Mouse (Mus musculus) gastrocnemius, postnatal 14 days (tissue): Measurements from ENCODE around the gene Cdc14a. TPM values are rescaled to one million over a fixed set of nuclear protein-coding genes. Genes with fewer than 3 reads are reported as not detected.

Source experiments
- DNase-seq: peaks from one replicate; pipeline ENCODE4 v3.0.0; 2021; ENCODE audit warnings: mixed read lengths
- intact Hi-C: fragments of 180-260 bp; cut with DNase I; formaldehyde crosslinking; loops from one replicate; pipeline ENCODE4 v1.15.1; 2025; ENCODE audit warnings: low total_unique reads
- long read RNA-seq, 2 experiments: library from polyadenylated mRNA; stranded (forward); transcript quantifications; one replicate each; pipeline ENCODE4 v2.0.0; 2021
- total RNA-seq, 2 experiments: library from RNA; stranded (reverse); gene quantifications; 2 replicates each; pipeline ENCODE4 v1.2.3; 2021

Cdc14a gene
- 10 to 100 TPM; 17.0 to 23.9 TPM for total RNA-seq
- long read RNA-seq, experiment 1, partial matches to known transcripts = 2 of 11 reads
- long read RNA-seq, experiment 1, other reads (novel, unspliced or antisense) = 9 of 11 reads
- long read RNA-seq, experiment 2, full-length matches to known transcripts = 3 of 22 reads
- long read RNA-seq, experiment 2, partial matches to known transcripts = 2 of 22 reads
- long read RNA-seq, experiment 2, other reads (novel, unspliced or antisense) = 17 of 22 reads

DNA sequence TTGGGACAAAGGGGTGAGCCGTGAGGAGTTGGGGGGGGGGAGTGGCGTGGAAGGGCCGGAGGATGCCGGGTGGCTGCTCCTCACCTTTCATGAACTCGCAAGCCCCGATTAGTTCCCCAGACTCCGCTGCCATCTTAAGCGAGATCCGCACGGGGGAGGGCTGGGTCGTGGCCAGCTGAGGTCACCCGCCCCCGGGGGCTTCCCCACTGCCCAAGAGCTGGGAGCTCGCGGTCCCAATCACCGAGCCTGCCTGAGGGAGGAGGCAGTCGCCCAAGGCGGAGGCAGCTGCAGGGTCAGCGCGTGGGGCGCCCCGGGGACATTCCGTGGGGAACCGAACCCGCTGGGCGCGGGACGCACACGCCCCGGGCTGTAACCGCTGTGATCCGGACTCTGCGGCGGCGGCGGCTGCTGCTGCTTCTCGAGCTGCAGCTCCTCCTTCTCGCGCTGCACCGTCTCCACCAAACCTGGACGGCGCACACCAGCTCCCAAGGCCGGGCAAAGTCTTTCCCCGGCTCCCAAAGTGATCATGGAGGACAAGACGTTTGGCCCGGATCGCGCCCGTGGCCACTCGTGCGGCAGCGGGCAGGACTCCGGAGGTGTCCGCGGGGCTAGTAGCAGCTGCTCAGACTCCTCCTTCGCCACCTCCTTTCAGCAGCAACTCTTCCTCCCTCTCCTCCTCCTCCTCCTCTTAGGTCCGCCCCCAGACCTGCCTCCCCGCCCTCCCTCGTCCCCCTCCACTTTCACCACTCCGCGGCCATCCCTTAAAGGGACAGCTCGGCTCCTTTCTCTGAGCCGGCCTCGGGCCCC is at the start of gene Cdc14a:
TSS of gene Cdc14a (minus strand) at position 680 of the 807 bp plus-strand sequence.
- DNase-seq = peak; percentile 83
- intact Hi-C loops = loop anchor here (5.0 kb wide), 2 partner anchors 79 to 81 kb away; no protein-coding TSS in a partner anchor

DNA sequence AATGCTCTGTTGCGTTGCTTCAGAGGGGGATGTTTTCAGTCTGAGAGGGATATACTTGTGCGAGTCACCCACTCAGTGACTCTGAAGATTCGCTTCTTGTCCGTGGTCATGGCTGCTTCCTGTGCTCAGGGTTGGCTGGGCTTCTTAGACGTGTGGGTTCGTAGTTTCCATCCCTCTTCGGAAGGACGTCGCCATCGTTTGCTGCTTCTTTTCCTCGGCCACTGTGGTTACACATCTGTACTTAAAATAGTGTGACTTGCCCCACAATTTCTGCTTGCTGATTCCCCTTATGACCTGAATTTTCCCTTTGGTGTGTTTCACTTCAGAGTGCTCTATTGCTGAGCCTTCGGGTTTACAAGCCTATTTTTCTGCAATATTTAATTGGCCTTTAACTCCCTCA is 41.9 kb upstream of the Cdc14a start:
- no peak for DNase-seq
- intact Hi-C loops = no loop called here

DNA sequence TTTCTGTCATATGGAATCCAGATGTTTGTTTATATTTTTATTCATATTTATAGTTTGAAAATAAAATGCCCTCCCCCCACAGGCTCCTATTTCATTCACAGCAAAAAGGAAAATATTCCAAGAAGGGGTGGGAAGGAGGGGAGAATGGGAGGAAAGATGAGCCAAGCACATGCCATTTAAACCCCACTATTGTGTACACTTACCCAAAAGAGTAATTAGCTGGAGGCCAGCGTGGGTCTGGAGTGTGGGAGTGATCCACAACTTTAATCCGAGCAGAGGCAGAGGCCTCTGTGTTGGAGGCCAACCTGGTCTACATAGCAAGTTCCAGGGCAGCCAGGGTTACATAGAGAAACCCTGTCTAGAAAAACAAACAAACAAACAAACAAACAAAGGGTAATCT is 40.5 kb upstream of the Cdc14a start:
- intact Hi-C loops = no loop called here
- DNase-seq = no peak

DNA sequence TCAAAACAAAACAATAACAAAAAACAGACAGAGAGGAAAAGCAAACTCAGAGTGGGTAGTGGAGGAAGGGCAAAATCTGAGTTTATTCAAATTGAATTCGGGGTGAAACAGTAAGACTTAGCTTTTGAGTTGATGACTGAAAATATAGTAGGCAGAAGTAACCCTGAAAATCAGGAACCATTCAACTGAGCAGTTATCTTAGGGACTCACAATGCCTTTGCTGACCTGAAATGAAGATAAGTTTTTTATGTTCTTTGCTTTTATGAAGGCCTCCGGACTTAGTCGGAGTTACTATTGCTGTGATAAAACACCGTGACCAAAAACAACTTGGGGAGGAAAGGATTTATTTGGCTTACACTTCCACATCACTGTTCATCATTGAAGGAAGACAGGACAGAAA is 37.2 kb upstream of the Cdc14a start:
- intact Hi-C loops = no loop called here
- no peak for DNase-seq

DNA sequence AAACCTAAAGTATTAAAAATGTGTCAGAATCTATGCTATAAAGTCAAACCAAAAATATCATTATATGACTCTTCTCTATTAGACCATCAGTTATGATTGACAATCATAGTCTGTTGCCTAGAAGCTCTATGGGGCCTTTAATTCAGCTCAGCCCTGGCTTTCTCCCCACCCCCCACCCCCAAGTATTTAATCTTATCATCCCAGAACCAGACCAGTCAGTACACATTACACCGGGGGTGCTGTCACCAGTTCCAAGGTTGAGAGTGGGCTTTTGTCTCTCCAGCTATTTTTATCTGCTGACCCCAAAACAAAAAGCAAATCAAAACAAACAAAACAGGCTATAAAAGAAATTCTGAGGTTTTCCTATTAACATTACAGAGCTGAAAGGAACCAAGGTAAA is 30.7 kb upstream of the Cdc14a start:
- intact Hi-C loops = no loop called here

GRCm38 (mm10) chr3:116450741-116451140 is 26.9 kb upstream of the Cdc14a start:
- no peak for DNase-seq
- intact Hi-C loops = no loop called here

More for the DNA sequence above, 30.7 kb upstream of the Cdc14a start:
- DNase-seq = no peak

GRCm38 (mm10) chr3:116444327-116444726 is 20.5 kb upstream of the Cdc14a start:
- DNase-seq = no peak
- intact Hi-C loops = no loop called here

DNA sequence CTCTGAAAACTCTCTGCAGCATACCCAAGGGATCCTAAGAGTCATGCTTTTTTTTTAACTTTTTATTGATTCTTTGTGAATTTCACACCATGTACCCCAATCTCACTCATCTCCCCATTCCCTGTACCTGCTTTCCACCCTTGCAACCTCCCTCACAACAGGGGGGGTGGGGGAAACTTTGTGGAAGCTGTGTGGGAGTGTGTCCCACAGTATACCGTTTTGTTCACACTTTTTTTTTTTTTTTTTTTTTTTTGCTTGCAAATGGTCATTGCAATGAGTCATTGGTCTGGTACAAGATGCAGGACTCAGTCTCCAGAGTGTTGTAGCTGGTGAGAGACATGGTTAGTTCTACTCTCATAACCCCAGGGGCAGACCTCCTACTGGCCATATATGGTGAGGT is 19.0 kb upstream of the Cdc14a start:
- no peak for DNase-seq
- intact Hi-C loops = no loop called here

DNA sequence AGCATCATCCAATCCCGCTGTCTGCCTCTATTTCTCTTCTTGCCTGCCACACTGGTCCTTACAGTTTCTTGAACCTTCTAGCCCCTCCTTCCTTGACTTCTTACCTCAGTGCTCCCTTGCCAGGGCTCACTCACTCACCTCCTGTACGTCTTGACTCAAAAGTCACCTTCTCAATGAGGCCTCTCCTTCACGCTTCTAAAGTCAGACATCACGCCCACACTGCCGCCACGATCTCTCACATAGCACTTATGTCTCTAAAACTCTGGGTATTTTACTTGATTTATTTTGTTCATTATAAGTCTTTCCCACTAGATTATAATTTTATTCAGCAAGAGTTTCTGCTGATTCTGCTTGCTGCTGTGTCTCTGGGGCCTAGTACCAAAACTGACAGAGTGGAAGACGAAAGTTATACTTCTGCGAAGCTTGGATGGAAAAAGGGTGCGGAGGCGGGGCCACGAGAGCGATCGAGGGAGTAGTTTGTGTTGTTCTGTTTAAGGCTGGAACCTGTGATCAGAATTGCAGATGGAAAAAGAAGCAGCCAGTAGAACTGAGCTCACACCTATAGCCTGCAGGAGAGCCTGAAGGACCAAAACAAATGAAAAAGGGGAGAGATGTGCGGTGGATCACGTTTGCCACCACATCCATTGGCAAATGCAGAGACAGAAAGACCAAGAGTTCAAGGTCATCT is 17.8 kb upstream of the Cdc14a start:
- intact Hi-C loops = no loop called here
- DNase-seq = no peak

- intact Hi-C loops = no loop called here
- no peak for DNase-seq
These were observed 16.5 kb upstream of the Cdc14a start for GRCm38 (mm10) chr3:116440066-116440997.

DNA sequence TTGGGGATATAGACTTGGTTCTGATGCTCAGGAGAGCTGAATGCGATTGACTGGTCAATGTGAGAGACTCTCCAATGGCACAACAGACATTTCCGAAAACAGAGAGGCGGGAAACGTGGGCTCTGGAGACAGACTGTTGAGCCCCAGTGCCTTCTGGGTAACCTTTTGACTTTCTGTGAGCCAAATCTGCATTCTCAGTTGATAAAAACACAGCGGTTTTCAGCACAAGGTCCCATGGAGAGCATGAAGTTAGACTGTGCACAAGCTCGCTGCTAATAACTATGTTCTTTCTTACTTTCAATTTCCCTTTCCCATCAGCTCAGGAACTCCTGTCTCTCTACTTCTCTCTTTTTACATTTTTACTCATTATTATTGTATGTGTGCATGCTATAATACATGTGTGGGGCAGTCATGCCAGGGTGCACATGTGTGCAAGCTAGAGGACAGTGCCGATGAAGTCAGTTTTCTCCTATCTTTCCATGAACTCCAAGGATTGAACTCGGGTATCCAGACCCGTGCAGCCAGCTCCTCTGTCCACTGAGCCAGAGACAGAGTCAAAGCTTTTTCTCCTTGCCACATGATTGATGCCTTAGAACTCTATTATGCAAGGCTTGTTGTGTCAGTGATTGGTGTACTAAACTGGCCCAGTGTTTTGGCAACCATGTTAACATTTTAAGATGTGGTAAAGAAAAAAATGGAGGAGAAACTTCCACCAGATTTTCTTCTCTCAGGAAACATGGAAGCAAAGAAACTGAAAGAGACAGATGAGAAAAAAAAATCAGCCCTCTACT is 13.2 kb upstream of the Cdc14a start:
- intact Hi-C loops = no loop called here
- no peak for DNase-seq

DNA sequence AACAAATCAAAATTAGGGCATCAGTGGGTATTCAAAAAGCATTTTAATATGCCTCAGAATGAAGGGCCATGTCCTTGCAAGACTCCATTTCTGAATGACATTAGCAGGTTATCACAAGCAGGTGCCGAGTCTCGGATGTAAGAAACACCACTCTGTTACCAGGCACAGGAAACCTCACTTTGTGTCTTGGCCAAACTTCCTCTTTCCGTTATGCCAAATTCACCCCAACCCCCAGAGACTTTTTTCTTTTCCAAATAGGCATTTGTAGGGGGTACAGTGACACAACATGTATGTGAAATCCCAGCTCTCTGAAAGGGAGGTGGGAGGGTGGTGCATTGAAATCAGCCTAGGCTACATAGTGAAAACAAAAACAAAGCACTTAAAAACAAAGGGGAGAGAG is 12.3 kb upstream of the Cdc14a start:
- DNase-seq = no peak
- intact Hi-C loops = no loop called here

DNA sequence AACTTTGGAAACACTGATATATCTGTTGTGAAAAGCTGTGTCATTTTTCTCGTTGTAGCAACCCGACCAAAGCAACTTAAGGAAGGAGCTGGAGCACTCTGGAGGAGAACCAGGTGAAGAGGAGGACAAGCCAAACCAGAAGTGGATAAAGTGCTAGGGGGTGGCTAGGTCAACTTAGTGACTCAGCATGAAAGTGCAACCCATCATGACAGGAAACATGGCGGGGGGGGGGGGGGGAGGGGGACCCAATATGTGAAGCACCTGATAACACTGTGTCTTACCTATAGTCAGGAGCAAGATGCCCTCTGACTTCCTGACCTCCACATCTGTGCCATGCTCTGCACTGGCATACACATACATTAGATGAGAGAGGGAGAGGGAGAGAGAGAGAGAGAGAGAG is 10.9 kb upstream of the Cdc14a start:
- DNase-seq = no peak
- intact Hi-C loops = no loop called here

GRCm38 (mm10) chr3:116425901-116426300 is 2.1 kb upstream of the Cdc14a start:
- DNase-seq = no peak
- intact Hi-C loops = no loop called here

GRCm38 (mm10) chr3:116424973-116425284 is 1.1 kb upstream of the Cdc14a start:
- intact Hi-C loops = loop anchor here (5.0 kb wide), 2 partner anchors 77 to 83 kb away; no protein-coding TSS in a partner anchor
- peak; percentile 83 for DNase-seq

DNA sequence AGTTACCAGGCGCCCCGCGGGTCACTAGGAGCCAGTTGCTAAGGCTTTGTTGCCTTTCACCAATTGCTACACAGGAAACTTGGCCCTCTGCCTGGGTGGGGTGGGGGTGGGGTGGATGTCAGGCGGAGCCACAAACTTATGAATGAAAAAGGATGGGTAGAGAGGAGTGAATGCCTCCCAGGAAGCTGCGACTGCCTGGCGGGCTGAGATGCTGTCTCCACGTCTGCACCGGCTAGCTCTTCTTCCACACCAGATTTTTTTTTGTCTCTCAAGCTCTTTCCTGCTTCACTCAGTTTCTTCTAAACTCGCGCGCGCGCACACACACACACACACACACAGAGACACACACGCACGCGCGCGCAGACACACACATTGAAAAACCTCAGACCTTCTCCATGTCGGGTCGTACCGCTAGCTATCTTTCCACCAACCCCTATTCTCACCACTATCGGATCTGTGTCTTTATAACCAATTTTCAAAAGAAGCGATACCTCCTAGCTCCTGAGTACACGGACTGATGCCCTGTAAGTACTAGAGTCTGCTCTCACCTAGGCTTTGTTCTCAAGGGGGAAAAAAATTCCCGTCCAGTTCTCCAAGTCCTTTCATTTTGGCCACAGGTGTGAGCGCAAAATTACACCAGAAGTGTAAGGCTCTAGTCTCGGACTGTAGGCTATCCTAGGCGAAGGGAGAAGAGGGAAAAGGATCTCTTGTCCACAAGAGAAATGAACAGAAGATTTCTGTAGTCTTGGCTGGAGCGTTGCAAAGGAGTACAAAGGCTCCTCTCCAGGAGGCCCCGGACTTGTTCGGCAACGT is 534 bp upstream of the Cdc14a start:
- no peak for DNase-seq

DNA sequence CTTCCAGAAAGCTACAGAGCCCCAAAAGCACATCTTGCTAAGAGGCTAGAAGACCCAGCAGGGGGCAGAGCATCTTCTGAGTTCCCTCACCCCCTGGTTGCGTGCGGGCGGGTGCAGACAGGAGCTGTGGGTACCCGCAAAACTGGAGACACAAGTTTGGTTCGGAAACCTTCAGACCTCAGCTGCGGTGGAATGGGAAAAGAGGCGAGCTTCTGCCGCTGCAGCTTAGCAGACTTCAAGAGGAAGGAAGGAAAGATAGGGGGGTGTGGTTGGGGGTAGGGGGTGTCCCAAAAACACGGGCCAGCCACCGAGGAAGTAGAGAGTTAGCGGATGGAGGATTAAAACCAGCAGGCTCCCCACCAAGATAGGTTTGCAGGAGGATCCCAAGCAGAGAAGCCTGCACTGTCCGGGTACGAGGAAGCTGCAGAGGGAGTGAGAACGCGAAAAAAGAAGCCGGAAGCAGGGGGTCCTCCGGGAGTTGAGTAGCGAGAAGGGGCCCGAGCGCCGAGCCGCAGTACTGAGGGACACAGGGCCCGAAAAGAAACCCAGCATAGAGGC is 958 bp downstream of the Cdc14a start:
- DNase-seq = peak; percentile 63
- intact Hi-C loops = loop anchor here (5.0 kb wide), 2 partner anchors 79 to 81 kb away; no protein-coding TSS in a partner anchor

More for the DNA sequence above, 534 bp upstream of the Cdc14a start:
- intact Hi-C loops = loop anchor here (5.0 kb wide), 2 partner anchors 78 to 82 kb away; no protein-coding TSS in a partner anchor
